Mouse (Mus musculus) liver, embryonic 11.5 days (tissue): ENCODE data around the gene Ston2. TPM values are rescaled to one million over a fixed set of nuclear protein-coding genes. Genes with fewer than 3 reads are reported as not detected.

Experiments
- ATAC-seq: fragments of 200-750 bp; cut with Nextera tagmentation; replicated peaks from 2 replicates; pipeline ENCODE4 v1.8.0; 2017; ENCODE audit warnings: moderate number of reproducible peaks, mild to moderate bottlenecking, moderate TSS enrichment, moderate library complexity; ENCODE audit not compliant: low FRiP score
- DNase-seq: peaks from one replicate; pipeline ENCODE4 v3.0.0-alpha.2; 2017; ENCODE audit warnings: low spot score
- H3K27ac ChIP-seq: fragments of 300-500 bp; sonication (generic); 2 replicates; pipeline ENCODE4 v1.5.1; 2014; ENCODE audit warnings: mild to moderate bottlenecking, low read depth, low read length, control low read depth
- H3K27me3 ChIP-seq: fragments of 300-500 bp; sonication (generic); replicated peaks from 2 replicates; pipeline ENCODE4 v1.6.1; 2014; ENCODE audit warnings: low read length, mixed read lengths; ENCODE audit not compliant: control insufficient read depth, insufficient read depth
- H3K36me3 ChIP-seq: fragments of 300-500 bp; sonication (generic); 2 replicates; pipeline ENCODE4 v1.6.1; 2014; ENCODE audit warnings: mild to moderate bottlenecking, low read length, moderate library complexity, mixed read lengths; ENCODE audit not compliant: control insufficient read depth, insufficient read depth
- H3K4me1 ChIP-seq: fragments of 300-500 bp; sonication (generic); replicated peaks from 2 replicates; pipeline ENCODE4 v1.6.1; 2014; ENCODE audit warnings: low read length, mixed read lengths; ENCODE audit not compliant: control insufficient read depth, insufficient read depth
- H3K4me2 ChIP-seq: fragments of 300-500 bp; sonication (generic); 2 replicates; pipeline ENCODE4 v1.6.1; 2014; ENCODE audit warnings: mild to moderate bottlenecking, control low read depth, moderate library complexity
- H3K4me3 ChIP-seq: fragments of 300-500 bp; sonication (generic); 2 replicates; pipeline ENCODE4 v1.5.1; 2014; ENCODE audit warnings: low read depth, low read length, control low read depth
- H3K9ac ChIP-seq: fragments of 300-500 bp; sonication (generic); 2 replicates; pipeline ENCODE4 v1.6.1; 2014; ENCODE audit warnings: low read depth, low read length, control low read depth
- H3K9me3 ChIP-seq: fragments of 300-500 bp; sonication (generic); 2 replicates; pipeline ENCODE4 v1.6.1; 2016; ENCODE audit warnings: low read length, inconsistent platforms, mixed read lengths; ENCODE audit not compliant: control insufficient read depth
- WGBS: fragments of 180-500 bp; shearing (Covaris S2); extraction: QIAGEN DNeasy Blood & Tissue Kit; methylation state at CpG from one replicate; pipeline ENCODE4 v1.1.7; 2014; 5-methylcytosine and 5-hydroxymethylcytosine counted together
- polyA plus RNA-seq: library from polyadenylated mRNA; unstranded; fragments of >200 nt; fragmentation: Nextera tagmentation; extraction: Ambion mirVana; gene quantifications from 2 replicates; pipeline ENCODE4 v1.2.1, GENCODE M21; 2014

Ston2 gene
- polyA plus RNA-seq, 1 experiment from 2014 or later, result 29.1 TPM

GRCm38 (mm10) chr12:91665431-91665830 lies 122.8 kb downstream of the Ston2 start:
- H3K9ac ChIP-seq, result no peak overlapping the region
- no peak for ATAC-seq
- H3K4me3 ChIP-seq, result no peak overlapping the region
- no peak overlapping the region for H3K27ac ChIP-seq
- no peaks in the 10 kb centered on the region for H3K36me3 ChIP-seq
- no peak overlapping the region for H3K4me2 ChIP-seq
- 56% methylated on average over 5 of the region's 5 CpGs for WGBS
- DNase-seq, result no peak
- H3K4me1 ChIP-seq, result peaks cover 6% of the 10 kb centered on the region; the same call in 1 of the 2 replicates
- H3K27me3 ChIP-seq, result no peaks in the 10 kb centered on the region
- no peaks in the 10 kb centered on the region for H3K9me3 ChIP-seq

GRCm38 (mm10) chr12:91663260-91663659 lies 124.9 kb downstream of the Ston2 start:
- no peaks in the 10 kb centered on the region for H3K36me3 ChIP-seq
- WGBS, result 83% methylated on average over 6 of the region's 6 CpGs

GRCm38 (mm10) chr12:91662844-91663243 lies 125.3 kb downstream of the Ston2 start:
- 86% methylated on average over 4 of the region's 4 CpGs for WGBS
- DNase-seq, result no peak

More at GRCm38 (mm10) chr12:91663260-91663659, 124.9 kb downstream of the Ston2 start:
- DNase-seq, result no peak
- no peaks in the 10 kb centered on the region for H3K9me3 ChIP-seq
- H3K9ac ChIP-seq, result no peak overlapping the region
- no peak for ATAC-seq
- H3K4me2 ChIP-seq, result no peak overlapping the region
- H3K27ac ChIP-seq, result no peak overlapping the region
- no peaks in the 10 kb centered on the region; the same call in 1 of the 2 replicates for H3K4me1 ChIP-seq
- H3K4me3 ChIP-seq, result no peak overlapping the region
- no peaks in the 10 kb centered on the region for H3K27me3 ChIP-seq

GRCm38 (mm10) chr12:91660640-91661417 lies 127.4 kb downstream of the Ston2 start:
- no peaks in the 10 kb centered on the region for H3K9me3 ChIP-seq
- no peak overlapping the region for H3K27ac ChIP-seq
- no peak overlapping the region for H3K9ac ChIP-seq
- H3K4me2 ChIP-seq, result no peak overlapping the region
- ATAC-seq (no peak), DNase-seq (no peak)
- H3K4me3 ChIP-seq, result no peak overlapping the region
- no peaks in the 10 kb centered on the region for H3K36me3 ChIP-seq
- WGBS, result 85% methylated on average over 12 of the region's 12 CpGs
- H3K27me3 ChIP-seq, result no peaks in the 10 kb centered on the region
- H3K4me1 ChIP-seq, result no peaks in the 10 kb centered on the region

More at GRCm38 (mm10) chr12:91662844-91663243, 125.3 kb downstream of the Ston2 start:
- H3K36me3 ChIP-seq, result no peaks in the 10 kb centered on the region
- H3K9ac ChIP-seq, result no peak overlapping the region
- H3K27me3 ChIP-seq, result no peaks in the 10 kb centered on the region
- no peaks in the 10 kb centered on the region for H3K9me3 ChIP-seq
- no peak overlapping the region for H3K4me2 ChIP-seq
- H3K27ac ChIP-seq, result no peak overlapping the region
- H3K4me3 ChIP-seq, result no peak overlapping the region
- no peaks in the 10 kb centered on the region; the same call in 1 of the 2 replicates for H3K4me1 ChIP-seq
- ATAC-seq, result no peak

- Histone ChIP-seq H3K27me3 (no peaks in the 10 kb centered on the region), H3K4me1 (no peaks in the 10 kb centered on the region), H3K27ac (no peak overlapping the region), H3K9me3 (no peaks in the 10 kb centered on the region), H3K4me3 (no peak overlapping the region), H3K4me2 (no peak overlapping the region), H3K36me3 (no peaks in the 10 kb centered on the region), H3K9ac (no peak overlapping the region)
- 80% methylated on average over 3 of the region's 3 CpGs for WGBS
- ATAC-seq (no peak), DNase-seq (no peak)
Measured at GRCm38 (mm10) chr12:91654399-91655122, 133.6 kb downstream of the Ston2 start.

GRCm38 (mm10) chr12:91648426-91648825 lies 139.8 kb downstream of the Ston2 start:
- H3K9ac ChIP-seq, result no peak overlapping the region
- H3K4me2 ChIP-seq, result no peak overlapping the region
- H3K4me1 ChIP-seq, result peaks cover 3% of the 10 kb centered on the region; the same call in 1 of the 2 replicates
- no peaks in the 10 kb centered on the region for H3K9me3 ChIP-seq
- no peaks in the 10 kb centered on the region for H3K27me3 ChIP-seq
- H3K27ac ChIP-seq, result no peak overlapping the region
- DNase-seq, result no peak
- no peak for ATAC-seq
- peaks cover 5% of the 10 kb centered on the region; the same call in 1 of the 2 replicates for H3K36me3 ChIP-seq
- no peak overlapping the region for H3K4me3 ChIP-seq
- 90% methylated on average over 17 of the region's 17 CpGs for WGBS

- no peak overlapping the region for H3K4me2 ChIP-seq
- no peak overlapping the region for H3K9ac ChIP-seq
- no peak for DNase-seq
- no peaks in the 10 kb centered on the region for H3K9me3 ChIP-seq
- 74% methylated on average over 6 of the region's 6 CpGs for WGBS
- H3K36me3 ChIP-seq, result peaks cover 5% of the 10 kb centered on the region; the same call in 1 of the 2 replicates
- ATAC-seq, result peak; percentile 35; the same call in 1 of the 2 replicates
- no peaks in the 10 kb centered on the region for H3K27me3 ChIP-seq
- no peak overlapping the region for H3K27ac ChIP-seq
- H3K4me1 ChIP-seq, result peaks cover 3% of the 10 kb centered on the region; the same call in 1 of the 2 replicates
- no peak overlapping the region for H3K4me3 ChIP-seq
Measured at GRCm38 (mm10) chr12:91645361-91646123, 142.6 kb downstream of the Ston2 start.

- Histone ChIP-seq H3K27me3 (no peaks in the 10 kb centered on the region), H3K4me1 (peaks cover 3% of the 10 kb centered on the region; the same call in 1 of the 2 replicates), H3K9me3 (no peaks in the 10 kb centered on the region), H3K4me3 (no peak overlapping the region), H3K4me2 (no peak overlapping the region), H3K27ac (no peak overlapping the region), H3K36me3 (peaks cover 5% of the 10 kb centered on the region; the same call in 1 of the 2 replicates), H3K9ac (no peak overlapping the region)
- DNase-seq, result no peak
- 88% methylated on average over 7 of the region's 7 CpGs for WGBS
- no peak for ATAC-seq
Measured at GRCm38 (mm10) chr12:91643221-91643620, 145.0 kb downstream of the Ston2 start.
